Mouse (Mus musculus) lung, postnatal 36 days (tissue): ENCODE measurements around the gene Rbpjl.

Experiments used
- DNase-seq: peaks from one replicate; pipeline ENCODE4 v3.0.0; 2022; ENCODE audit warnings: mixed read lengths

The Rbpjl gene

DNA sequence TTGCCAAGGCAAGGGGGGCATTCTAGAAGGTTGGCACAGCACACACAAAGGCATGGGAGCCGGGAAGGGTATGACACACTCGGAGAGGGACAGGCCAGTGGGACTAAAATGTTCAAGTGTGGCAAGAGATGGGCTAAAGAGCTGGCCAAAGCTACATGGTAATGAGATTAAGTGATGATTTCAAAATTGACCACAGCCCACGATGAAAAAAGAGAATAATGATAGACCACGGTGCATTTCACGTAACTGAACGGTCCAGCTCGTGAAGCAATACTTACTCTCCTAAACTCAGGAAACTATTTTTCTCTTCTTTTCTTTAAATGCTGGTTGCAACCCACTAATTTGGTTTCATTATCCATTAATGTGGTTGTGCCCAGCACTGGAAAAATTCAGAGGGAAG is 6.9 kb upstream of the Rbpjl start:
- DNase-seq, result no peak

DNA sequence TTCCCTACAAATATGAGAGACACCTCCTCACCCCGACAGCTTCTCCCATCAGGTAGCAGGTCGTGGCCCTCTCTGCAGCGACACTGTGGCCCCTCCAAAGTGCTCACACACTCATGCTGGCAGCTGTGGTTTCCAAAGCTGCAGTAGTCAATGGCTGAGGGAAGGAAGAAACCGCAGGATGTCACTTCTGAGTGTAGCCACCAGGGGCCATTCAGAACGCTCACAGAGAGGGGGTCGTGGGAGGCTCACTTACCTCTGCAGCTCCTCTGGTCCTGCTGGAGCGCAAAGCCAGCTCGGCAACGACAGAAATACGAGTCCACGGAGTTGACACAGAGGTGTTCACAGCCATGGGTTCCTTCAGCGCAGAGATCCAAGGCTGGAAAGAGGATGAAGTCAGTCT is 6.0 kb upstream of the Rbpjl start:
- no peak for DNase-seq

DNA sequence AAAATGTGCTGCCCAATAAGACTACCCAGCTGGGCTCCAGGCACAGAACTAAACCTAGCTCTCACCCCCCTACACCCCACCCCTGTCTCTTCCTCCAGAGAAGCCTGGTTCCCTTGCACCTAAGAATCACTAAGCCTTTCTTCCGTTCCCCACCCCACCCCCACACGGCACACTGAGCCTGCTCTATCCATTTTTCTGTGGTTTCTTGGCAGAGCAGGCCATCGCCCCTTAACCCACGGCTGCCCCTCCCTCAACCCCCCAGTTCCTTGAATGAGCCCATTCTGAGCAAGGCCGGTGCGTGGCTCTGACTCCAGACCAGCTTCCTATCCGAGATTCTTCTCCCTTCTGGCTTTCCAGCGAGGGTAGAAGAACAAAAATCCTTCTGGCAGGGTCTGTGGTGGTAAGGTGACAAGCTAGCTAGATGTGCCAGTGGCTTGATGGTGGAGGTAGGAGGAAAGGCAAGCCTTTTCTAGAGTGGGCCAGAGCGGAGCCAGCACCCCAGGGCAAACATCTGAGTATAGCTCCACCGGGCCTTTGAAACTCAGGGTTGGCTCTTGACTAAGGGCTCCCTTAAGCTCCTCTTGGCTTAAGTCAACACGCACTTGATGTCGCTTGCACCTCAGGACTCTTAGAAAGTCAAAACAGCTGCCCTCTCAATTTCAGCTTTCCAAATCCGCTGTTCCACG is 598 bp downstream of the Rbpjl start:
- DNase-seq, result peak; percentile 78

DNA sequence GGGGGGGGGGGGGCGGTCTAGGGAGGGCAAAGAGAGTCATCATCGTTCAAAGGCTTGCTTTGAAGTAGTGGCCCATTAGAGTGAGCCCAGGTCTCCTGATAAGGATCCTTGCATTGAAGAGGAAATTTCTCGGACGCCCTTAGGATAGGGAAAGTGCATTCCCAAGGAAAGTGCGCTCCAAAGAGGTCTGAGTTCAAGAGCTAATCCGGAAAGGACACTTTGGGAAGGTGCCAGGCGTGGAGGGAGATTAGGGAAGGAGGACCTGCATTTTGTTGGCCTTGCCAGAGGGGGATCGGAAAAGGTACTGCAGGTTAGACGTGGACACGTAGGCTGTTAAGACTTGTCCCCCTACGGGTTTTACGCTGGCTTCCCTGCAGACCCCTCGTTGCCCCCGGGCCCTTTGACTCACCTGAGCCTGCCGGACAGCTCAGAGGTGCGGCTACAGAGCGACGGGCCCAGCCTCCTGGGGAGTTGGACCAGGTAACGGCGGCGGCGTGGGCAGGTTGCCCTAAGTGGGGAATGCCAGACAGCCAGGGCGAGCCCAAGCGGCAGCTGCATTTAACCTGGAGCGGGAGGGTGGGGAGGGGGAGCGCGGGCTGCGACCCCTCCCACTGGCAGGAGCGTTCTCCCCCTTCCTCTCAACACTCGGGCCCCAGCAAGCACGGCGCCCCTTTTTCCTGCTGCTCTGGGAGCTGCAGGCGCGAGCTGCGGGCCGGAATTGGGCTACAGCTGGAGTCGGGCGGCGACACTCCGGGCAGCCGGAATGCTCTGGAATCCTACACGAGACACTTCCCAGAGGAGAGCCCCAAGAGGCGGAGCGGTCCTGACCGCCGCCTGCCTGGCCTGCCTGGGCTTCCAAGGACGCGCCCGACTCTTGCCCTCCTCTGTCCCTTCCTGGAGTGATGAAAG is 1.4 kb downstream of the Rbpjl start:
- peak; percentile 88 for DNase-seq

DNA sequence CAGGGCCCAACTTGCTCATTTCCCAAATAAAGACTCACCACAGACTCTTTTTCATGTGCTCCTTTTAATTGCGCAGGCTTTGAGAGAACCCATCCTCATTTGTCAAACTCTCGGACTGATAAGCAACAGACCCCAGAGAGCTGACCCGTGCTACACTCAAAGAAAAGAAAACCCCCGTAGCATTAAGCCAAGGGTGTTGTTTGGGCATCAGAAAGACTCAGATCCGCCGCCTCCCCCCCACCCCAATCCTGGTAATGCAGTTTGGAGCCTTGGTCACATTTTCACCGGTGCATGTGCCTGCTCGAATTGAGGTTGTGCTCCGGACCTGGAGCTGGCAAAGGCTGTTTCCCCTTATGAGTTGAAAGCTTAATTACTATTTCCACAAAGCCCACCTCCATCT is 2.1 kb downstream of the Rbpjl start, which contains the start of gene Matn4:
Gene Matn4, minus strand, starts transcription at position 101 of the 400 bp plus-strand sequence.
- DNase-seq, result no peak

DNA sequence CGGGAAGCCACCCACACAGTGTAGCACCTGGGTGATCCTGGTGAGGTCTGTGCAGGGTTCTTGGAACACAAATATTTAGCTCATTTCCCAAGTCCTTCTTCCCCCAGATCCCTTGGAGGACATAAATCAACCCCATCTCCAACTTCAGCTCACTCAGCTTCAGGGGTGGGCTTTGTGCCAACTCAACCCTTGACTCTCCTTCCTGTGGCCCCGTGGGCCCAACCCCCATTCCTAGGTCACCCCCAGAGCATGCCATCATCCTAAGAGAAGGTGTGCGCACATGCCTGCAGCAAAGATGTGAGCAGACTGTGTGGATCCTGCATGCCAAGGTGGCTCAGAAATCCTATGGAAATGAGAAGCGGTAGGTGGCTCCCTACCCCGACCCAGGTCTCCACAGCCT is 2.6 kb downstream of the Rbpjl start:
- DNase-seq, result no peak

DNA sequence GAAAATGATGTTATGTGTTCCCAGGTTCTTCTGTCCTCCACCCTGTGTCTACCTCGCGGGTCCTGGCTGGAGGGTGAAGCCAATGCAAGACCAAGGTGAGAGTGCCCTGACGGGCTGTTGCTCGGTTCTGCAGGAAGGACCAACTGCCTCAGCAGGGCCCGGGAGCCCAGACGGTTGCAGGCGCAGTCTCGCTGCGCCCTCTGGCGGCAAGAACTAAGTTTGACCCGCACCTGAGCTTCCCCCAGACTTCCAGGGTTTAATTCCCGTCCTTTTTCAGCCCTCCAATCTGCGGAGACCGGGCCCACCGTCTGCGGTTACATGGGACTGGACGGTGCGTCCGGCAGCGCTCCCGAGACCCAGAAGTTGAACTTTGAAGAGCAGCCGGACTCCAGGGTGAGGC is 4.8 kb downstream of the Rbpjl start:
- peak; percentile 79 for DNase-seq

DNA sequence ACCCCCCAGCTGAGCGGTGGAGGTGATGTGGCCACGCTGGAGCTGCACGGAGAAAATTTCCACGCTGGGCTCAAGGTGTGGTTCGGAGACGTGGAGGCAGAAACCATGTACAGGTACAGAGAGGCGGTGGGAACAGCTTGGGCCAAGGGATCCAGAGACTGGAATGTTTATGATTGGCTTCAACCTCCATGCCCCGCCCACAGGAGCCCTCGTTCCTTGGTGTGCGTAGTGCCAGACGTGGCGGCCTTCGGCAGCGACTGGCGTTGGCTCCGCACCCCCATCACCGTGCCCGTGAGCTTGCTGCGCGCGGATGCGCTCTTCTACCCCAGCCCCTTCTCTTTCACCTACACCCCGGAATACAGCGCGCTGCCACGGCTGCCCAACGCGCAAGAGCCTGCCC is 11.2 kb downstream of the Rbpjl start:
- no peak for DNase-seq

DNA sequence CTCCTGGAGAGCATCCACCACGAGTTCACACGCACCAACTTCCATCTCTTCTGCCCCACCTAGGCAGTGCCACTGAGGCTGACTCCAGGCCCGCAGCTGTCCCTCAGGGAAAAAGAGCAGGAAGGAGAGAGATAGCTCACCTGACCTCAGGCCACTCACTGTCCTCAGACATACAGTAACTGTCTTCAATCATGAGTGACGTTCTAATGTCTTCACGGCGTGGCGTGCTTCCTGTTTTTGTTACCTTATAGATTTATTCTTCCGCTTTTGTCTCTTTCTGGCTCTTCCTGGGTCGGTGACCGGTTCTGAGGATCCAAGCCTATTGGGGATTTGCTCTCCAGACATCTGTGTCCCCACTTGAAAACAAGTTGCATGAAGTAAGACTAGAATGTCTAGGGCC is 11.6 kb downstream of the Rbpjl start:
- no peak for DNase-seq

DNA sequence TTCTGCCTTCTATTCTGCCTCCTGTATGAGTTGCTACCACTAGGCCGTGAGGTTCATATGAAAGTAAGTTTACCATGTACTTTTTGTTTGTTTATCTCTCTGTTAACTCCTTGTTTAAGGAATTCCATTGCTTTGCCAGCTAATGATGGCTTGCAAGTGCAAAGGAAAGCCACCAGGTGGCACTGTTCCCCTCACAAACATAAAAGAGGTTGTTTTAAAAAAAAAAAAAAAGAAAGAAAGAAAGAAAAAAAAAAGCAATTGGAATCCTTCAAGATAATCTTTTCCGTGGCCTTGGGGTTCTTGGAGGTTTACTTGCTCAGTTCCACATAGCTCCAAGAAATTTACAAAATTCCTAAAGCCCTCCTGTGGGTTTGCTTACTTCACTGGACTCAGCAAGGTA is 14.3 kb downstream of the Rbpjl start:
- peak; percentile 45 for DNase-seq

DNA sequence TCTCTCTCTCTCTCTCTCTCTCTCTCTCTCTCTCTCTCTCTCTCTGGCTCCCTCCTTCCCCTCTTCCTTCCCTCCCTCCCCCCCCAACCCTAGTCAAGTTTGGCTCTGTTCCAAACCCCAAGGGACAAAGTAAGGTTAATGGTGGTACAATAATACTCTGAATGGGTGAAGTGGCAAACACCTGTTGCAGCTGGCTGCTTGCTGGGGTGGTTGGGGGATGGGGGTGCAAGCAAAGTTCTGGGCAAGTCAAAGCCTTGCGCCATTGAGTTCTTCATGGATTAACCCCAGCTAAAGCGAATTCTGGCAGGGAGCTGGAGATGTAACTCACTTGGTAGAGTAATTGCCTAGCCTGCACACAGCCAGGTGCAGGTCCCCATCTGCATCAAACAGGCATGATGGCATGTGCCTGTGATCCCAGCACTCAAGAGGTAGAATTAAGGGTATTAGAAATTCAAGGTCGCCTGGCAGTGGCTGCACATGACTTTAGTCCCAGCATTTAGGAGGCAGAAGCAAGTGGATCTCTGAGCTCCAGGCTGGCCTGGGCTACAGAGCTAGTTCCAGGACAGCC is 15.5 kb downstream of the Rbpjl start:
- no peak for DNase-seq

DNA sequence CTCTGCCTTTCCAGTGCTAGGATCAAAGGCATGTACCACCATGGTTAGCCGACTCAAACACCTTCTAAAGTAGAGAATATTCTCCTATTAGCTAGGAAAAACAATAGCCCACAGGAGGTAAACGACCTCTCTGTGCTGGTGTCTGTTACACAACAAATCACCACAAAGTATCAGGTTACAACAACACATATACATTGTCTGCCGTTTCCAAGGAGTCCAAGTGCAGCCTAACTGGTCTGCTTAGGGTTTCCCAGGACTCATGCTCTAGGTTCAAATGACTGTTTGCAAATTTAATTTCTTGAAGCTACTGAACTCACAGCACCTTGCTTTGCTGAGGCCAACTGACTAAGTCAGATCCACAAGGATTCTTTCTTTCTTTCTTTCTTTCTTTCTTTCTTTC is 16.5 kb downstream of the Rbpjl start:
- no peak for DNase-seq

DNA sequence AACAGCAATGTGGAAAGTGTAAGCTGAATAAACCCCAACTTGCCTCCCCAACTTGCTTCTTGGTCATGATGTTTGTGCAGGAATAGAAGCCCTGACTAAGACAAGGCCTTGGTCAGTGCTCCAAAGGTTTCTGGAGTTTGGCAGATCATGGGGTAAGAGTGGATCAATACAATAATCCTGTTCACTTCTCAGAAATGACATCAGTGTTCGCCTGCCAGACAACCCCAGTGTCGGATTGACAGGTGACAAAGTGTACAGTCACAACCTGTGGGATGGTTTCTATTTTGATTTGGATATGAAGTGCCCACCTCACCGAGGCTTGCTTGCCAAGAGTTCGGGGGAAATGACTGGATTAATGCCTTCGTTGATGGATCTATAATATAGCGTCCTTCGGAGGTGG is 18.4 kb downstream of the Rbpjl start:
- DNase-seq, result no peak

DNA sequence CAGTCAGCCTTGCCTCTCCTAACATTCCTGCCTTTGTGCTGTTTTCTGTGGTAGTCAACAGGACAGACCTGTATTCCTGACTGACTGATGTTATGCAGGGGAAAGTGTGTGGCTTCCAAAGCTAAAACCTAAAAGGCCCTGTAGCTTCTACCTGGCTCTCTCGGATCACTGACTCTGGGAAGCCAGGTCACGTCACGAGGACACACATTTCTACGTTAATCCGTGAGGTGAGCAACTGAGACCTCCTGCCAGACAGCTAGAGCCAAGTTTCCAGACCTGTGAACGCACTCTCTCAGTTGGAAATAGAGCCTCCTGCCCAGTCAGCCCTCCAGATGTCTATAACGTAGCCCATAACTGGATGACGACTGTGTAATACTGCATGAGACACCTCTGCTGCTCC is 19.0 kb downstream of the Rbpjl start:
- no peak for DNase-seq

DNA sequence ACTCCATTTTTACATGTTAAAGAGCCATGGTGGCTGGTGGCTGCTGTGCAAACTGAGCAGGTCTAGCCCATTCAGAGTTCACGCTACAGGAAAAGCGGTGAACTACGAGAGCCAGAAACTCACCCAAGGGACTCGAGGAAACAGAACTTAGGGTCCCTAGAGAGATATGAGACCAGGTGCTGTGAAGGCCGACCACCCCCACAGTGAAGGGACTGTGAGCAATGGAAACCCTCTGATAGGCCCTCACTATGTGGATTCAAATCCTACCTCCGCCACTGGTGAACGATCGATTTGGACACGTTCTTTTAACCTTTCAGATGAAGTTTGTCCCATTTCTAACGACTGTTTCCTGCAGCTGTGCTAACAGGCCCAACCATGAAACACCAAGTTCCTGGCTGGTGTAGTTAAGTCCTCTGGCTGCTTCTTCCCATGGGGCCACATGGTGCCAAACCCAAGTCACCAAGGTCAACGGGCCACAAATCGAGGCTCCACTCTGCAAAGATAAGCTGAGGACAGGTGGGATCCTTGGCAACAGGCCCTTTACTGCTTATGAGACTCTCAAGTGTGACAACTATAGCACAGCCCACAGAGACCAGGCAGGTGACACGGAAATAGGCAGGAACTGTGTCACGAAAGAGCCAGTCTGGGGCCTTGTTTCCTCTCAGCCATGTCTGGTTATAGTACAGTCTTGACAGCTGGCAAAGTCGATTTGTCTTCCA is 19.9 kb downstream of the Rbpjl start:
- DNase-seq, result no peak

DNA sequence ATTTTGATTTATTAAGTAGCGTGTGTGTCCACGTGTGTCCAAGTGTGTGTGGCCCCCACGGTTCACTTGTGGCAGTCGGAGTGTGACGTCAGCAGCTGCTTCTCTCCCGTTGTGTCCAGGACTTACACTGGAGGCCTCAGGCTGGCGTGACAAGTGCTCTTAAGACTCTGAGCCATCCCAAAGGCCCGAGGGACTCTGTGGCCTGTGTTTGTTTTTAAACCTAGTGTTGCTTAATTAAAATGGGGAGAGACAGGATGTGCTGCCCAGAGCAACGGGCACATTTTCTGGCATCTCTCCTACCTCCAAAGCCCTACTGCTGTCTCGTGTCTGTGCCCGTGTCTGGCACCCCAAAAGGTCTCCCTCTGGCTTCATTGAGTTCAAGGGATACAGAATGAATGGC is 20.5 kb downstream of the Rbpjl start:
- DNase-seq, result no peak

DNA sequence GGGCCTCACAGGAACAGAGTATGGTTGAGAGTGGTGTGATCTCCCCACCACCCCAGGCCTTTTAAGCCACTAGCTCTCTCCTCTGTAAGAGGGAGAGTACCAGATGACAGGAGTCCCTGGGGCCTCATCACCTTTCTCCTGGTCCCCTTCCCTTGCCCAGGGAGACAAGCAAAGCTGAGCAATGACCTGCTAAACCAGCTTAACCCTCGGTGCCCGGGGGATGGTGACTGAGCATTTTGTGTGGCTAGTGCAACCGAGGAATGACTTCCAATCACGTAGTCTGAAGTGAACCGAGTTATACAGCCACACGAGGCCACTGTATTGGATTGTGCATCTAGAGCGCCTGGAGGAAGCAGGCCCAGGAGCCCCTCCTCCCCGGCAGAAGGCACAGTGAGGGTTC is 21.5 kb downstream of the Rbpjl start:
- no peak for DNase-seq

DNA sequence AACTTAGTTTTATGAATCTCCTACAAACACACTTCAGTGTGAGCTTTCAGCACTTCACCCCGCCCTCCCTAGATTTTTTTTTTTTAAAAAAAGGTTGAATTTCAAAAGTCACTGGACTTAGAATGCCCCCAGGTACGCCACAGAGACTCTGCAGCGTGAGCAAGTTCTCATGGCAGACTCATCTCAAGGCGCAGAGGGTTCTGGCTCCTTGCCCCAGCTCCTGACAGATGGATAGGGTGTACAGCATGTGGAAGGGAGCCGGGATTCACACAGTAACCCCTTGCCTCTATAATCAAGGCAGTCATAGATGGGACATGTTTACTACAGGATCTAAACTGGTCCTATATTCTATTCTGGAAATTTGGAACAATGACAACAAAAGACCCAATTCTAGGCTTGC is 22.5 kb downstream of the Rbpjl start:
- DNase-seq, result no peak

DNA sequence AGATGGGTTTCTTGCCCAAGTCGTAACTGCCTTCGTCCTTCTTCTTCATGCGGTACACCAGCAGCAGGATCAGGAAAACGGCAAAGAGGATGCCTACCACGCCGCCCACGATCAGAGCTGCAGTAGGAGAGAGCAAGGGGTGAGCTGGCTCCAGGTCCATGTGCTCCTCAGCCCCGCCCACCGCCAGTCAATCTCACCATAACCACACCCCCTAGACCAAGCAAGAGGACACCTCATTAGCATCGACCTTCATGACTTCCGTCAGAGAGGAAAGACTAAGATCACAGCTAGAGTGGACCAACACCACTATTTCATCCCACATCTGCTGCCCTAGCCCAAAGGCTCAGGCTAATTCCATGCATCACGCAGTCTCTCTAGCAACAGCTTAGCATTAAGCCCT is 23.2 kb downstream of the Rbpjl start:
- DNase-seq, result no peak

DNA sequence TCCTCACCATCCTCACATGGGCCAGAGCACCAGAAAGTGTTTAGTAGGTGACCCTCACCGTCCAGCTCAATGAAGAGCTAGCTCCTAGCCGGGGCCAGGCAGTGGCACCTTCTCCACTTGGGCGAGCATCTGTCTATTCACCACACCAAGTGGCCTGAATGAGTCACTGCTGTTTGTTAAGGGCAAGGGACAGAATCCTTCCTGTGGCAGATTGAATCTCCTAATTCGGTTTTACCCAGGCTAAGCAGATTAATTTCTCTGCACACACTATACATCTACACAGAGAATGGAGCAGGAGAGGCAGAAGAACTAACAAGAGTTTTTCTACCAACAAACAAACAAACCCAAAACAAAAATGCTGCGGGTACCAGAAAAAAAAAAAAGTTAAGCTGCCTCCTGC is 24.0 kb downstream of the Rbpjl start:
- no peak for DNase-seq

DNA sequence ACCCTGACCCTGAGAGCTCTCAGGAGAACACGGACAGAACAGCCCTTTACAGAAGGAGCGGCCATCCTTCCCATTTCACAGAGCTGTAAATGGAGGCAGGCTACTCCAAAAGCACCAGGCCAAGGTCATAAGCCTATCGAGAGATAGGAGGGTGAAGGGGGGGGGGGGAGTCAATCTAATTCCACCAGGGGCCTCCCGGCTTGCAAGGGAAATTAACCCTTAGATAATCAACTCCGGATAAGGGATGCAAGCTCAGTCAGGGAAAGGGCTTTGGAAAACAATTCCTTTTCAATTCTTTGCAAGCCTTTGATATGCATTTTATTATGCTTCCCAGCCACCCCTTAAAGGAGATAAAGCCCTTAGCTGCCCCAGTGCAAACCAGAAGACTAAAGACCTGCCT is 25.5 kb downstream of the Rbpjl start:
- DNase-seq, result no peak

DNA sequence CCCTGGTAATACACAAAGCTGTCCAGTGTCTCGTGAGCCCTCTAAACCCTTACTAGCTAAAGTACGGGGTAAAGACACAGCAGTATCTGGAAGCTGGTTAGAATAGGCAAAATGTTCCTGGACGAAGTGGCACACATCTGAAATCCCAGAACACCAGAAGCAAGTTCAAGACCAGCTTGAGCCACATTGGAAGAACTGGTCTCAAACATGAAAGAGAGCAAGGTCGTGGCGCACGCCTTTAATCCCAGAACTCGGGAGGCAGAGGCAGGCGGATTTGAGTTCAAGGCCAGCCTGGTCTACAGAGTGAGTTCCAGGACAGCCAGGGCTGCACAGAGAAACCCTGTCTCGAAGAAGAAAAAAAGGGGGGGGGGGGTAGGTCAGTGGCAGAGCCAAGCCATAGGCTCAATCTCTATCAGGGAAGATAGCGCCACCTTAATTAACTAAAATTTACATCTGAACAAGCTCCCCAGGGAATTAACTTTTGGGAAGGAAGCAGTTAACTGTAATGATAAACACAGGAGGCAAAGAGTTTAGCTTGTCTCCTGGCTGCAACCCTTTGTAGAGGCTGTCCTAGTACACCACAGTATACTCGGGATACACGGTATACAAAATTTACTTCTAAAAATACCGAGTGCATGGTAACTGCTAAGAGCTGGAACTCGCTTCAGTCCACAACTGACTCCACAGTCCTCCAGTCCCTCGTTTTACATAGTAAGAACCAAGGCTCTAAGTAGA is 27.1 kb downstream of the Rbpjl start:
- no peak for DNase-seq

DNA sequence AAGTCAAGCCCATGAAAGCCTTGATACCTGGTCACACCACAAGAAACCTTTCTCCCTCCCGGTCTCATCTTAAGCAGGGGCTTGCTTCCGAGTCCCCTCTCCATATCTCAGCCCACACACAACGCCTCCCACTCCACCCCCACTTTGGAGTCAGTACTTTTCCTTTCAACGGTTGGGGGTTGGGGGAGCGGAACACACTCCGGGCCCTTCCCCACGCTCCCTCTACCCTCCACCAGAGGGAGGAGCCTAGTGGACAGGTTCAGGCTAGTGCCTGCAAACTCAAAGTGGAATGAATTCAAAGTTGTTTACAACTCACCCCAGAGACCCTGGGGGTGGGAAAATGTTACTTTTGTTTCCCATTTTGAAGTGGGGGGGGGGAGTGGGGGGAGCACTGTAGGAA is 27.8 kb downstream of the Rbpjl start:
- DNase-seq, result peak; percentile 52
